Mouse (Mus musculus): ENCODE data around the gene Mthfsd.

GRCm38 (mm10) chr8:121072406-121073130, 35.6 kb downstream of the Mthfsd start:
- TF ChIP-seq MYOG (IDR thresholded peaks at IDR 0.05; ENCODE audit: control insufficient read depth in 1 of 3, insufficient read depth in 1 of 3, insufficient read length in 2 of 3, low read depth in 2 of 3) (no peak), REST (IDR thresholded peaks at IDR 0.05; ENCODE audit: insufficient read depth, insufficient read length) (no peak), POLR2A (IDR thresholded peaks at IDR 0.05; ENCODE audit: insufficient read length, low read depth) (no peak), E2F4 (IDR thresholded peaks at IDR 0.05; ENCODE audit: insufficient read depth) (no peak)
